Mouse (Mus musculus): ENCODE measurements around the gene Pon2. TPM values are rescaled to one million over a fixed set of nuclear protein-coding genes. Genes with fewer than 3 reads are reported as not detected.

Gene Pon2
- polyA plus RNA-seq, 1 experiment from 2014 or later: 45.5 TPM

DNA sequence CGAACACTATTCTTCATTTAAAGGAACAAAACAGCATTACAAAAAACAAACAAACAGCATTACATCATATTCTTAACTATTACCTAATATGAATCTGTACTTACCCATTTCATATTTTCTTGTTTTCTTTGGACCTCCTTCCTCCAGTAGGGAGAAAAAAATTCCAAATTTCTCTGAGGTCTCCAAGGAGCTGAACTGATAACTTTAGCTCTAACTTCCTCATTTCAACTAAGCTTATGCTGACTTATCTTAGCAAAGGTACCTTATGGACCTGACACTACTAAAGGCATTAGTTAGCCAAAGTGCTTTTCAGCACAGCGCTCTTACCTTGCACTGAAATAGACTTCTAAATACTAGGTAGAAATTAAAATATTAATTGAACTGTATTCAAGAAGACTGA, 43.4 kb downstream of the Pon2 start:
- no peak overlapping the region for H3K9ac ChIP-seq (ENCODE audit: low read depth, low read length)
- no peak overlapping the region for H3K4me3 ChIP-seq (ENCODE audit: low read depth, low read length)
- no peak for ATAC-seq (ENCODE audit: low read depth)
- H3K36me3 ChIP-seq (ENCODE audit: control insufficient read depth, insufficient read depth): no peaks in the 10 kb centered on the region
- H3K27ac ChIP-seq (ENCODE audit: low read length): no peak overlapping the region
- 89% methylated on average over 2 of the region's 2 CpGs for WGBS (ENCODE audit: insufficient replicate concordance)
- H3K9me3 ChIP-seq (replicated peaks; ENCODE audit: control insufficient read depth, low read length): no peaks in the 10 kb centered on the region
- peak overlapping the region; percentile 90 for H3K4me2 ChIP-seq (ENCODE audit: low read depth, low read length)
- H3K4me1 ChIP-seq (ENCODE audit: control insufficient read depth, low read depth, low read length): peaks cover 16% of the 10 kb centered on the region
- no peaks in the 10 kb centered on the region for H3K27me3 ChIP-seq (ENCODE audit: control insufficient read depth, insufficient read depth, low read depth, low read length)

DNA sequence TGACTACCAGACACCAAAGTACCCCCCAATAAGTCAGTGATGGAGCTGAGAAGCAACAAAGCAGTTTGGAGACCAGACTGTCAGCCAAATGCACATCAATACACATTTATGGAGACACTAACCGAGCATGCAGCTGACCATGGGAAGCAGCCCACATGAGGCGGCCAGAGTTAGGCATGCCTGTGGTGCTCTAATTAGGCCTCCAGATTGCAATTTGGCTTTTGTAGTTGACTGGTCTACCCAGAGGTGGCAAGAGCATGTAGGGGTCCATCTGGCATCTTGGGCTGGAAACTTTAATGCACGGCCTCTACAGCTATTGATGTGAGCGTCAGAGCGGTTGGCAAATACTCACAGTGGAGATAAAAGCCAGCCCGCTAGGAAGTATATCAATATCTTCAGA, 52.3 kb downstream of the Pon2 start:
- no peak for ATAC-seq (ENCODE audit: low read depth)
- Histone ChIP-seq H3K4me1 (ENCODE audit: control insufficient read depth, low read depth, low read length) (no peaks in the 10 kb centered on the region), H3K4me3 (ENCODE audit: low read depth, low read length) (no peak overlapping the region), H3K27ac (ENCODE audit: low read length) (no peak overlapping the region), H3K4me2 (ENCODE audit: low read depth, low read length) (no peak overlapping the region), H3K36me3 (ENCODE audit: control insufficient read depth, insufficient read depth) (no peaks in the 10 kb centered on the region), H3K9me3 (replicated peaks; ENCODE audit: control insufficient read depth, low read length) (no peaks in the 10 kb centered on the region), H3K27me3 (ENCODE audit: control insufficient read depth, insufficient read depth, low read depth, low read length) (no peaks in the 10 kb centered on the region), H3K9ac (ENCODE audit: low read depth, low read length) (no peak overlapping the region)
- 79% methylated on average over 6 of the region's 6 CpGs for WGBS (ENCODE audit: insufficient replicate concordance)

DNA sequence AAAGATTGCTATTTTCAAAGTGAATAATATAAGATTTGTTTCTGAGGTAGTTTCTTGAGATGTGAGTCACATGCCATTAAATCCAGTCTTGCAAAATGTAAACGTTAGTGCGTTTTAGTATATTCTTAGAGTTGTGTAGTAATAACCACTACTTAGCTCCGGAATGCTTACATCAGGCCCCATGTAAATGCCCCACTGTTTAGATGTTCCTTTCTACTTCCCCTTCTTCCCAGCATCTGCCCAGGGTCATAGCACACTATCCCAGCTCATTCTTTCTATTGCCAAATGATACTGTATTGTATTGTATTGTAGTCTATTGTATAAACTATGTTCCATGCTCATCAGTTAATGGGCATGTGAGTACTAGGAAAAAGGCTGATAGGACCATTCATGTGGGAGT, 59.5 kb downstream of the Pon2 start:
- H3K36me3 ChIP-seq (ENCODE audit: control insufficient read depth, insufficient read depth): peaks cover 2% of the 10 kb centered on the region; the same call in 1 of the 2 replicates
- H3K9ac ChIP-seq (ENCODE audit: low read depth, low read length): no peak overlapping the region
- no peak overlapping the region for H3K4me3 ChIP-seq (ENCODE audit: low read depth, low read length)
- H3K9me3 ChIP-seq (replicated peaks; ENCODE audit: control insufficient read depth, low read length): no peaks in the 10 kb centered on the region
- H3K4me2 ChIP-seq (ENCODE audit: low read depth, low read length): no peak overlapping the region
- no peaks in the 10 kb centered on the region; the same call in 1 of the 2 replicates for H3K4me1 ChIP-seq (ENCODE audit: control insufficient read depth, low read depth, low read length)
- 83% methylated on average over 3 of the region's 3 CpGs for WGBS (ENCODE audit: insufficient replicate concordance)
- no peak overlapping the region for H3K27ac ChIP-seq (ENCODE audit: low read length)
- no peak for ATAC-seq (ENCODE audit: low read depth)
- H3K27me3 ChIP-seq (ENCODE audit: control insufficient read depth, insufficient read depth, low read depth, low read length): no peaks in the 10 kb centered on the region

DNA sequence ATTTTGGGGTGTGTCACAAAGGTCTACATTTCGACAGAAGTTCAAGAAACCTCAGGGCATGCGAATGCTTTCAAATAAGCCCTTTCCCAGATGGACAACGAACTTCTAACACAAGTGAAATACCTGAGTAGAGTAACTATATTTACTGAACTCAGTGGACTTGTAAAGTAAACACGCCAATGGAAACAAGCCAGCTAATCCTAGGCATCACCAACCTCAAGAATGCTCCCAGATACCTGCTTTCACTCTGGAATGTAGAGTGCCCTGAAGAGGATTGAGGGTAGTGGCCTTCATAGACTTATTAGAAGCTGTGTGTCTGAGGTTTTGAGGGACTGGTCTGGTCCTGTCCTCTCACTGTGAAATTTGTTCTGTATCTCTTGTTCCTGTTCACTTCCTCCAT, 60.7 kb downstream of the Pon2 start:
- peak; percentile 27; the same call in 1 of the 2 replicates for ATAC-seq (ENCODE audit: low read depth)
- no peaks in the 10 kb centered on the region; the same call in 1 of the 2 replicates for H3K4me1 ChIP-seq (ENCODE audit: control insufficient read depth, low read depth, low read length)

DNA sequence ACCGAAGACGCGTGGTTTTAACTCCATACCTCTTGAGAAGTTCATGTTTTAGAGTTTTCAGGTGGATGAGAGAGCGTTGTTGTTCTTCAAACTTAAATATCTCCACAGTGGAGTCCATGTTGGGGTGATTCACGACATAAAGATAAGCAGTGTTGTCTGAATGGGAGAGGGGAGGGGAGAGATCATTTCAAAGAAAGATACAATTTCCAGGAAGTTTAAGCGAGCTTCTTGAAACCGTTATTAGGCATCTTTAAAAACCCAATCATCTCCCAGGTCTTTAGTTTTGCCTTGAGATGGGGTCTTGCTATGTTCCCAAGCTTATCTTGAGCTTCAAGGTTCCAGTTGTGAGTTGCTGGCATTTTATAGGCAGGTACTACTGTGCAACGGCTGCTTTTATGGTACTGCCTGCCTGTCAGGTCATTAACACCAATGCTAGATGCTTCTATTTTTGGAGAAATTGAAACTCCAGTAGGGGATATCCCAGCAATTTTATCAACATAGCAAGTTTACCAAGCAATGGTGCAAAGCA, 61.3 kb downstream of the Pon2 start:
- H3K36me3 ChIP-seq (ENCODE audit: control insufficient read depth, insufficient read depth): peaks cover 2% of the 10 kb centered on the region; the same call in 1 of the 2 replicates
- H3K9me3 ChIP-seq (replicated peaks; ENCODE audit: control insufficient read depth, low read length): no peaks in the 10 kb centered on the region
- no peak overlapping the region for H3K9ac ChIP-seq (ENCODE audit: low read depth, low read length)
- H3K4me2 ChIP-seq (ENCODE audit: low read depth, low read length): no peak overlapping the region
- no peak overlapping the region for H3K4me3 ChIP-seq (ENCODE audit: low read depth, low read length)
- WGBS (ENCODE audit: insufficient replicate concordance): 67% methylated on average over 8 of the region's 8 CpGs
- H3K27ac ChIP-seq (ENCODE audit: low read length): no peak overlapping the region; the same call in 1 of the 2 replicates
- no peak for ATAC-seq (ENCODE audit: low read depth)
- H3K27me3 ChIP-seq (ENCODE audit: control insufficient read depth, insufficient read depth, low read depth, low read length): no peaks in the 10 kb centered on the region
- no peaks in the 10 kb centered on the region; the same call in 1 of the 2 replicates for H3K4me1 ChIP-seq (ENCODE audit: control insufficient read depth, low read depth, low read length)

More for the DNA sequence above, 60.7 kb downstream of the Pon2 start:
- Histone ChIP-seq H3K27me3 (ENCODE audit: control insufficient read depth, insufficient read depth, low read depth, low read length) (no peaks in the 10 kb centered on the region), H3K9ac (ENCODE audit: low read depth, low read length) (no peak overlapping the region), H3K9me3 (replicated peaks; ENCODE audit: control insufficient read depth, low read length) (no peaks in the 10 kb centered on the region), H3K4me3 (ENCODE audit: low read depth, low read length) (no peak overlapping the region), H3K4me2 (ENCODE audit: low read depth, low read length) (no peak overlapping the region), H3K36me3 (ENCODE audit: control insufficient read depth, insufficient read depth) (peaks cover 2% of the 10 kb centered on the region; the same call in 1 of the 2 replicates), H3K27ac (ENCODE audit: low read length) (peak overlapping the region; percentile 5; the same call in 1 of the 2 replicates)
- 67% methylated on average over 4 of the region's 4 CpGs for WGBS (ENCODE audit: insufficient replicate concordance)

DNA sequence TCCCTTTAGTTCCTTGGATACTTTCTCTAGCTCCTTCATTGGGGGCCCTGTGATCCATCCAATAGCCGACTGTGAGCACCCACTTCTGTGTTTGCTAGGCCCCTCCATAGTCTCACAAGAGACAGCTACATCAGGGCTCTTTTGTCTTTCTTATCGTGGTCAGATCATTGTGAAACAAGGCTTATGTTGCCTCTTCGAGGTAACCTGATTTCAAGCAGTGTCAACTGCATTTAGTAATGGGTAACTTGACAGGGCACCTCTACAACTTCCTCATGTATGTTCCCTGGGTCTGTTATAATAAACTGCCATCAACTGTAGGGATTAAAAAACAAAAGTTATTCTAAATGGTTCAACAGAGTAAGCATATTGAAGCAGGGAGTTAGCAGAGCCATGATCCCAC, 63.7 kb downstream of the Pon2 start:
- no peak overlapping the region for H3K27ac ChIP-seq (ENCODE audit: low read length)
- H3K9ac ChIP-seq (ENCODE audit: low read depth, low read length): no peak overlapping the region
- no peaks in the 10 kb centered on the region for H3K27me3 ChIP-seq (ENCODE audit: control insufficient read depth, insufficient read depth, low read depth, low read length)
- H3K9me3 ChIP-seq (replicated peaks; ENCODE audit: control insufficient read depth, low read length): no peaks in the 10 kb centered on the region
- no peak overlapping the region for H3K4me2 ChIP-seq (ENCODE audit: low read depth, low read length)
- no peak for ATAC-seq (ENCODE audit: low read depth)
- H3K4me1 ChIP-seq (ENCODE audit: control insufficient read depth, low read depth, low read length): no peaks in the 10 kb centered on the region; the same call in 1 of the 2 replicates
- peaks cover 2% of the 10 kb centered on the region; the same call in 1 of the 2 replicates for H3K36me3 ChIP-seq (ENCODE audit: control insufficient read depth, insufficient read depth)
- 40% methylated on average over 3 of the region's 3 CpGs for WGBS (ENCODE audit: insufficient replicate concordance)
- no peak overlapping the region for H3K4me3 ChIP-seq (ENCODE audit: low read depth, low read length)

DNA sequence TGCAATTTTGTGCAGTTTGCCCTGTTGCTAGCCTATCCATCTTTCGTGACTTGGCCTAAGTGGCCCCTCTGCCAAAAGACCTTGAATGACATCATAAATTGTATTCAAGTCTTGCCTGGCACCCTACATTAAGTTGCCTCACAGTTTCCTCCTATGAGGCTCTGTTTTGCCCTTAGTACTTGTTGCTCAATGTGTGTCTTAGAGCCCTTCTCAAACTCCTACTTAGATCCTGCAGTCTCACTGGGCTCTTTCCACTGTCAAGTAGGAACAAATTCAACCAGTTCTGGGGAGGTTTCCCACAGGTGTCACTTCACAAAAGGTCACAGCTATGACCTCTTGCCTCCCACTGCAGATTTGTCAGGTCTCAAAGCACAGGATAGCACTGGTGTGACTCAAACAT, 64.4 kb downstream of the Pon2 start:
- ATAC-seq (ENCODE audit: low read depth): no peak
- H3K9ac ChIP-seq (ENCODE audit: low read depth, low read length): no peak overlapping the region
- no peak overlapping the region for H3K4me3 ChIP-seq (ENCODE audit: low read depth, low read length)
- no peak overlapping the region for H3K27ac ChIP-seq (ENCODE audit: low read length)
- no peaks in the 10 kb centered on the region for H3K9me3 ChIP-seq (replicated peaks; ENCODE audit: control insufficient read depth, low read length)
- 79% methylated on average over 1 of the region's 1 CpGs for WGBS (ENCODE audit: insufficient replicate concordance)
- no peak overlapping the region for H3K4me2 ChIP-seq (ENCODE audit: low read depth, low read length)
- no peaks in the 10 kb centered on the region for H3K27me3 ChIP-seq (ENCODE audit: control insufficient read depth, insufficient read depth, low read depth, low read length)
- no peaks in the 10 kb centered on the region for H3K36me3 ChIP-seq (ENCODE audit: control insufficient read depth, insufficient read depth)
- H3K4me1 ChIP-seq (ENCODE audit: control insufficient read depth, low read depth, low read length): no peaks in the 10 kb centered on the region; the same call in 1 of the 2 replicates

DNA sequence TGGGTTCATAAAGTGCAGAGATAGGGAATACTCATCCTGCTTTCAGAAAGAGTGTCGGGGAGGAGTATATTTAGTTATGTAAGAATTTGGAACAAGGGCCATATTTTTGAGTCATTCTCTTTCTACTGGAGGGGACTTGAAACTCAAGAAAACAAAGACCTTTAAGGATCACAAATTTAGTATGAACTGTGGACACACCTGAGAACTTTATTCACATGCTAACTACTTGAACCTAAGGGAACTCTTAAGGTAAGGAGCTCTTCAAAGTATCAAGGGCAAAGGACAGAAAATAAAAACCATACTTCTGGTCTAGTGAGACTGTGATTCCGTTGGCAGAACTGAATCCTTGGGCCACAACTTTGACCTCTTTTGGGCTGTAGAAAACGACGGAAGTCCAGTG, 66.2 kb downstream of the Pon2 start:
- Histone ChIP-seq H3K4me2 (ENCODE audit: low read depth, low read length) (no peak overlapping the region), H3K36me3 (ENCODE audit: control insufficient read depth, insufficient read depth) (no peaks in the 10 kb centered on the region), H3K9ac (ENCODE audit: low read depth, low read length) (no peak overlapping the region), H3K9me3 (replicated peaks; ENCODE audit: control insufficient read depth, low read length) (no peaks in the 10 kb centered on the region), H3K4me3 (ENCODE audit: low read depth, low read length) (no peak overlapping the region), H3K27me3 (ENCODE audit: control insufficient read depth, insufficient read depth, low read depth, low read length) (no peaks in the 10 kb centered on the region), H3K4me1 (ENCODE audit: control insufficient read depth, low read depth, low read length) (no peaks in the 10 kb centered on the region), H3K27ac (ENCODE audit: low read length) (no peak overlapping the region)
- no peak for ATAC-seq (ENCODE audit: low read depth)
- WGBS (ENCODE audit: insufficient replicate concordance): 83% methylated on average over 4 of the region's 4 CpGs

DNA sequence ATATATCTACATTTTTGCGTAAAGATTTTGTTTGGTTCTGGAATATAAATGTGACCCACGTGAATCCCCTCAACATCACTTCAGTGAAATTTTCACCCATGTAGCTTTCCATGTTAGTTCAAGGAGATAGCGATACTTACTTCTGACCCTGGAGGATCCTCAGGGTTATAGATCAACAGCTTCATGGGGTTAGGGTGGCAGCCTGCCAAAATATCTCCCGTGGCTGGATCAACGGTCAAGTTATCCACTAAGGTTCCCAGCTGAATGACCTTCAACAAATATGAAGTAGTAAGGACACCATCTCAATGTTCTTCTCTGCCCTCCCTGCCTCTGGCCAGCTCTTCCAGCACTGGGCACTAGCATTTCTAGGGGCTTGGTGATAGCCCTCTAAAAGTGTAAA, 68.0 kb downstream of the Pon2 start:
- H3K27me3 ChIP-seq (ENCODE audit: control insufficient read depth, insufficient read depth, low read depth, low read length): no peaks in the 10 kb centered on the region
- no peak overlapping the region for H3K27ac ChIP-seq (ENCODE audit: low read length)
- no peak overlapping the region for H3K4me2 ChIP-seq (ENCODE audit: low read depth, low read length)
- no peaks in the 10 kb centered on the region for H3K36me3 ChIP-seq (ENCODE audit: control insufficient read depth, insufficient read depth)
- no peak overlapping the region for H3K4me3 ChIP-seq (ENCODE audit: low read depth, low read length)
- no peak overlapping the region for H3K9ac ChIP-seq (ENCODE audit: low read depth, low read length)
- no peaks in the 10 kb centered on the region for H3K4me1 ChIP-seq (ENCODE audit: control insufficient read depth, low read depth, low read length)
- WGBS (ENCODE audit: insufficient replicate concordance): 74% methylated on average over 5 of the region's 5 CpGs
- H3K9me3 ChIP-seq (replicated peaks; ENCODE audit: control insufficient read depth, low read length): no peaks in the 10 kb centered on the region
- no peak for ATAC-seq (ENCODE audit: low read depth)
